Mouse (Mus musculus) liver, adult (tissue): ENCODE results near the gene Ppp1r9a.

Experiments
- GATA4 ChIP-seq: IDR thresholded peaks from 2 replicates; pipeline ENCODE4 v1.6.1; 2014; ENCODE audit warnings: mild to moderate bottlenecking, low read length; ENCODE audit not compliant: insufficient replicate concordance

The Ppp1r9a gene

GRCm38 (mm10) chr6:4987084-4987483 lies 84.4 kb downstream of the Ppp1r9a start:
- TF ChIP-seq GATA4, result no peak

- no peak for TF ChIP-seq GATA4
Observed at GRCm38 (mm10) chr6:4988688-4989087, 86.0 kb downstream of the Ppp1r9a start.

- TF ChIP-seq GATA4, result no peak
Observed at GRCm38 (mm10) chr6:4992308-4992707, 89.6 kb downstream of the Ppp1r9a start.

GRCm38 (mm10) chr6:4993600-4994160 lies 91.0 kb downstream of the Ppp1r9a start:
- no peak for TF ChIP-seq GATA4

DNA sequence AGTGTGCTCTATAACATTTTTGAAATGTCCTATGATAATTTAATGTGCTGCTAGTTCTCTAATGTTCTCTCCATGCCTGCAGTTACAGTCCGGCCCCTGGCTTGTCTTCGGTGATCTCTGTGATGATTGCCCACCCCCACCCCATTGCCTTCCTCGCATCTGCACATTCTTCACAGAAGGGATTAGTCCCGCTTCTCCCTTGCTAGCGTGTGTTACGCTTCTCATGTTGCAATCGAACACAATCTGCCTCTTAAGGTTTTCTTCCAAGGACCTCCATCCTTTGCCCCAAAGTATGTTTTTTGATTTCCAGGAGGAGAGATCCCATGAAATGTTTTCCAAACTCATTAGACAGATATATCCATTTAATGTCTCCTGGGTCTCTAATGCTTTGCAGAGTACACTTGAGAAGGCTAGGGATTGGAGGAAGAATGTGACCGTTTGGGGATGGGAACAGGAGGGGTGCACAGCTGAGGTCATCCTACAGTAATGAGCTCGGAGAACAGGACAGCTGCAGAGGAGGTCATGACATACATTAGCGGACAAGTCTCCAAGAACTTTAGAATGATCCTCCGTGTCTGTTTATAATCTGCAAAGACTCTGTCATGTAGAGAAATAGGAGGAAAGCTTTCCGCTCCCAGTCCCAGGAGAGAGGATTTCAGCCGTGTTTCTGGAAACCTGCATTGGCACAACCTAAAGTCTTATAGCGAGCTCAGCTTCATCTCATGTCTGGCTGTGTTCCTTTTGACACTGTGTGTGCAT lies 91.6 kb downstream of the Ppp1r9a start:
- TF ChIP-seq GATA4, result no peak

- no peak for TF ChIP-seq GATA4
Observed at GRCm38 (mm10) chr6:4997599-4997998, 94.9 kb downstream of the Ppp1r9a start.

DNA sequence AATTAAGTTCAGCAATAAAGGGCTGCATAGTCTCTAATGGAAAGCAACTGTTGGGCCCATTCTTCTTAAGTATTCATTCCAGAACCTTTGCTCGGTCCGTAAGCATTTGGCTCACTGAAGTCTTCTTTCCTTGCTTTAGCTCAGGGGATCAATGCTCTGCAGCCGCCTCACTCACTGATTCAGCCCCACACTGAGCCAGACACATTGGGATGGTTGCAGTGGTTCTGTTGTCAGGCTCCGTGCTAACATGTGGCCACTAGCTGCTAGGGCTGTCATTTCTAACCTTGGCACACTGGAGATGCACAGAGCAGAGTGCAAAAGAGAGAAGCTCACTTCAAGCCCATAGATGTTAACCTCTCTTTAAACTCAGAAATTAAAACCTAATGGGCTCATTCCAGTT lies 96.2 kb downstream of the Ppp1r9a start:
- TF ChIP-seq GATA4, result no peak

GRCm38 (mm10) chr6:5000788-5001187 lies 98.1 kb downstream of the Ppp1r9a start:
- no peak for TF ChIP-seq GATA4

DNA sequence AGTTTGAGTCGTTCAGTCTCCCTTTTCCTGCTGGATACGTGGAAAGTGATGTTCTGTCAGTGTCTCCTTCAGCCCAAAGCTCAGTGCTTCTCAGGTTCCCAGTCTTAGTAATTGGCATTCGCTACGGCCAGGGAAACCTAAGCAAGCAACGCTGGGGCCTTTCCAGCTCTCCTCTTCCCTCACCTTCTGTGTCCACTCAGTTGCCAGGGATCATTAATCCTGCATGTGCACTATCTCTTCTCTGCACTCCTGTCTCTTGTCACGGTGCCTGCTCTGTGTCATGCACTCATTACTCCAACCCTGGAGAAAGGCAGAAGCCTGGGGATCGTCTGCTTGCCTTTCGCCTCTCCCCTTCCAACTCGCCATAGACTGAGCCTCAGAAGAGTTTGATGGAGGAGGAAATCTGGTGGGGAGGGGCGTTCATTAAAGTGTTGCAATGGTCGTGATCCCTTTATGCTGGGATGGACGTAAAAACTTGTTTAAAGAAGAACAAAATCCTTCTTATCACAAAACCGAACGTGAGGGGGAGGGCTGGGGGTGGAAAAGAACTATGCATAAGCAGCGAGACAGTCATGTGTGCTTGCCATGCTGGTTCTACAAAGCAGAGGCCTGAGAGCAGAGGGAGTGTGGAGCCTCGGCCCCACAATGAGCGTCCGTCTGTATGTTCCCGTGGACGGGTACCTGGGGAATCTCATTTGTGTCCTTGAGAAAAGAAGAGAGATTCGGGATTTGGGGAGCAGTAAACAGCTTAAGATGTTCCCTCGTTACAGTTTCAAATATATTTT lies 103.0 kb downstream of the Ppp1r9a start:
- no peak for TF ChIP-seq GATA4

DNA sequence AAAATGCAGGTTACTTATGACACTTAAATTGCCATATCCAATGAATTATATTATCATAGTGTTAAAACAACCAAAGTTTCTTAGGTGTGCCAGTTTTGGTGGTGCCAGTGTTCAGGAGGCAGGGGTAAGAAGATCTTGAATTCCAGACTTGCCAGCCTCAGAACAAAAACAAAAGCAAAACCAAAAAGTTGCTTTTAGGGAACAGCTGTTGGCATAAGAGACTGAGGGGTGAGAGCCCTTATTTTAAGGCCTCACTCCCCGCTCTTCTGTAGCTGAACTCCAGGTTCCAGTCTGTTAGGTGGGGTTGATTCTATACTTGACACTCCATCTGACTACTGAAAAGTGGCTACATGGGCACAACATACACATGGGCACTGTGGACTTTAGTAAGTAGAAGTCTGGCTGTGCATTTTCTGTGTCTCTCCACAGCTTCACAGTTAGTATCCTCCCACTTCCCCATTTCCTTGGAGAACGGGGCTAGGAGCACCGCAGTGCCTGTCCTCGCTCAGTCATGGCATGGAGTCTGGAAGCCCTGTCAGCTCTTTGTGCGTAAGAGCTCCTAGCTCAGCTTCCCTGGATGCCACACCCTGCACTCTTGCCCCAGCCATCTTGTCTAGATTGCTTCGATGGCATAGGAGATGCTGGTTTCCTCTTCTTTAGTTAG lies 103.7 kb downstream of the Ppp1r9a start:
- TF ChIP-seq GATA4, result no peak

DNA sequence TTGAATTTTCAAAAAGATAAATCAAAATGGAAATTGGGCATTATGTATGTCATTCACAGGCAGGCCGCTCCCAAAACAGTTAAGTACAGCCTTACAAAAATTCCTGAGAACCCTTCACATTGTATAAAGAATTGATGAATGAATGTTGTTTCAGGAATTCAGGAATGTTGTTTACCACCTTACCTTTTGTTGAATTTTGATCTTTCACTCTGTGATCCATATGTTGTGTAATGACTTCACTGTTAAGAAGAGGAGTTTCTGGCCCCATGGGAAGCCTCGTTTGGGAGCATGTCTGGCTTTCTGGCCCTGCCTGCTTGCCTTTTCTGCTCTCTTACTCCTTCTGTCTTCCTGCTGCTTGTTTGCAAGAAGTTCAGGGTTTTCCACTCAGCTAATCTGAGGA lies 105.4 kb downstream of the Ppp1r9a start:
- TF ChIP-seq GATA4, result no peak

DNA sequence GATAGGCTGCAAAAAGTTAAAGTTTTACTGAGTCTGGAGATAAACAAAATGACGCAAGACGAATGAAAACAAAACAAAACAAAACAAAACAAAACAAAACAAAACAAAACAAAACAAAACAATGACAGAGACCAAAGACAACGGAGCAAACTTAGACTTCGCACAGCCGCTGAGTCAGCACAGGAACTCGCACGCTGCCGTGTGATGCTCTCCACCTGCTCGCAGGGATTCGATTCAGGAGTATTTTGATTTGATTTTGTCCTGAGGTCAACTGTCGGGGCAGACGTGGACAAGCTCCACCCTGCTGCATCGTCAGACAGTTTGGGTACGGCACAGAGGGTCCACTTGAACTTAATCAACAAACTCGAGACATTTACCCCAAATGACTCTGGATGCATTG lies 105.9 kb downstream of the Ppp1r9a start:
- TF ChIP-seq GATA4, result no peak

- no peak for TF ChIP-seq GATA4
Observed at GRCm38 (mm10) chr6:5010553-5011416, 108.1 kb downstream of the Ppp1r9a start.

- no peak for TF ChIP-seq GATA4
Observed at GRCm38 (mm10) chr6:5012794-5013193, 110.1 kb downstream of the Ppp1r9a start.

GRCm38 (mm10) chr6:5014567-5014966 lies 111.8 kb downstream of the Ppp1r9a start:
- no peak for TF ChIP-seq GATA4
